Mouse (Mus musculus): ENCODE results near the gene Tmem273. TPM values are rescaled to one million over a fixed set of nuclear protein-coding genes. Genes with fewer than 3 reads are reported as not detected.

Gene Tmem273
- total and polyA plus RNA-seq, 2 experiments from 2014 or later = 0.13 TPM; not detected in 1

DNA sequence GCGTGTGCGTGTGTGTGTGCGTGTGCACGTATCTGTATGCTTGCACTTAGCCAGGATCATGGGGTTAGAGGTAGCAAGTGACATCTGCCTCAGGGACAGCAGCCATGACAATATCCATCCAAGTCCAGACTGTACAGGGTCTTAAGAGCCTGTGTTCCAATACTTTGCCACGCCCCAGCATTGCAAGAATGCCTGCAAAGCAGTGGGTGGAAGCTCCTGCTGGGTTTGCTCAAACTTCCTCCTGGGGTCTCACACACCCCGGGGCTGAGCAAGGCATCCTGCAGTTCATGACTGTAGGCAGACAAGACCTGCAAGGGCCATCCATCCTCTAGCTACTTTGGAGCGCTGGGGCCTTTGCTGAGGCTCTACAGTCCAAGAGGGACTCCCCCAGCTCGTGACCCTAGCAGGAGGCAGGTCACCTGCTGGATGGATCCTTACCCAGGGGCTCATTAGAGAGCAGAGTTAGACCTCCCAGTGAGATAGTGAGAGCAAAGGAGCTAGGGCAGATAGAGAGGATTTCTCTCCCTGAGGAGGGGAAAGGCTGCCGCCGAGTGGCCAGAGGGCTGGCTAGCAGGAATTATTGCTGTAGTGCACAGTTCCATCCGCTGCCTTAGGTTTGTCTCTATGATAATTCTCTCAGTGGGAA is 15.4 kb downstream of the Tmem273 start:
- no peak overlapping the region for H3K4me3 ChIP-seq (ENCODE audit: low read depth, low read length)
- H3K27me3 ChIP-seq (ENCODE audit: insufficient read depth, low read length) = no peaks in the 10 kb centered on the region
- 60% methylated on average over 11 of the region's 11 CpGs for WGBS
- H3K4me1 ChIP-seq (ENCODE audit: insufficient read depth) = no peaks in the 10 kb centered on the region
- no peak overlapping the region for H3K27ac ChIP-seq (ENCODE audit: low read depth, low read length)
- H3K4me2 ChIP-seq (ENCODE audit: low read depth) = no peak overlapping the region
- H3K9me3 ChIP-seq (ENCODE audit: low read length) = no peaks in the 10 kb centered on the region
- no peaks in the 10 kb centered on the region for H3K36me3 ChIP-seq (ENCODE audit: insufficient read depth)
- ATAC-seq (no peak), DNase-seq (peak; percentile 10)
- peak; percentile 57 for TF ChIP-seq CTCF (IDR thresholded peaks at IDR 0.05; ENCODE audit: low read depth)
- no peak overlapping the region for H3K9ac ChIP-seq

DNA sequence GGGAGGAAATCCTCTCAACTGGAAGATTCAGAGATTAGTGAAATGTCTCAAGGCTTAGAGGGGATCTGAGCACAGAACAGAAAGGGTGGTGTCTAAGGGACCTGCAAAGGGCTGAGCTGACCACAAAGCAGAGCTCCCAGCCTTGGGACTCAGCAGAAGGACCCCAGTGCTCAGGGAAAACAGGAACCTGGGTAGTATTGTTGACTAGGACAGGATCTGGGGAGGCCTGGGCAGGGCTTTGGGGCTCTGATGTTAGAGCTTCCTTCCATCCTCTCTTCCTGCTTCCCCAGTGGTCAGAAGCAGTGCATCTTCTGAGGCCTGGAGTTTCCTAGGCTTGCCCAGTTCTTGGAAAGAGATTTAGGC is 15.9 kb downstream of the Tmem273 start:
- no peaks in the 10 kb centered on the region for H3K36me3 ChIP-seq (ENCODE audit: insufficient read depth)
- no peak overlapping the region for H3K4me2 ChIP-seq (ENCODE audit: low read depth)
- DNase-seq (no peak), ATAC-seq (no peak)
- no peak overlapping the region for H3K27ac ChIP-seq (ENCODE audit: low read depth, low read length)
- H3K9me3 ChIP-seq (ENCODE audit: low read length) = no peaks in the 10 kb centered on the region
- no peak overlapping the region for H3K9ac ChIP-seq
- TF ChIP-seq CTCF (IDR thresholded peaks at IDR 0.05; ENCODE audit: low read depth) = no peak
- H3K4me1 ChIP-seq (ENCODE audit: insufficient read depth) = no peaks in the 10 kb centered on the region
- H3K4me3 ChIP-seq (ENCODE audit: low read depth, low read length) = no peak overlapping the region
- no peaks in the 10 kb centered on the region for H3K27me3 ChIP-seq (ENCODE audit: insufficient read depth, low read length)

DNA sequence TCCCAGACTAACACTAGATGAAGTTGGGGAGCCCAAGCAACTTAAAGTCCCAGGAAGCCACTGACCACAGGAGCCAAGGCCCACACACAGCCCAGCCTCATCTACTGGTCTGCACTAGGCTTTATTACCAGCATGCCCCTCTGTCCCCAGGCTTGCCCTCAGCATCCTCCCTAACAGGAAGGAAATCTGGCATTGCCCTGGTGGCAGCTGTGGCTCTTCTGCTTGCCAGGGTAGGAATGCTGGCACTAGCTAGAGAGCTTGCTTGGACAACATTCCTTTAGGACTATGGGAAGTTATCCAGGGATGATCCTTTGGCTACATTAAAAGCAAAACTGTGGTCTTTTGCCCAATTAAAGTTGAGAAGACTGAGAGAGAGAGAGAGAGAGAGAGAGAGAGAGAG is 24.3 kb downstream of the Tmem273 start:
- Histone ChIP-seq H3K27ac (ENCODE audit: low read depth, low read length) (no peak overlapping the region), H3K36me3 (ENCODE audit: insufficient read depth) (no peaks in the 10 kb centered on the region), H3K9me3 (ENCODE audit: low read length) (no peaks in the 10 kb centered on the region), H3K4me3 (ENCODE audit: low read depth, low read length) (no peak overlapping the region), H3K27me3 (ENCODE audit: insufficient read depth, low read length) (no peaks in the 10 kb centered on the region), H3K9ac (no peak overlapping the region), H3K4me1 (ENCODE audit: insufficient read depth) (no peaks in the 10 kb centered on the region), H3K4me2 (ENCODE audit: low read depth) (no peak overlapping the region)
- no peak for TF ChIP-seq CTCF (IDR thresholded peaks at IDR 0.05; ENCODE audit: low read depth)
- ATAC-seq = no peak
- DNase-seq = no peak

DNA sequence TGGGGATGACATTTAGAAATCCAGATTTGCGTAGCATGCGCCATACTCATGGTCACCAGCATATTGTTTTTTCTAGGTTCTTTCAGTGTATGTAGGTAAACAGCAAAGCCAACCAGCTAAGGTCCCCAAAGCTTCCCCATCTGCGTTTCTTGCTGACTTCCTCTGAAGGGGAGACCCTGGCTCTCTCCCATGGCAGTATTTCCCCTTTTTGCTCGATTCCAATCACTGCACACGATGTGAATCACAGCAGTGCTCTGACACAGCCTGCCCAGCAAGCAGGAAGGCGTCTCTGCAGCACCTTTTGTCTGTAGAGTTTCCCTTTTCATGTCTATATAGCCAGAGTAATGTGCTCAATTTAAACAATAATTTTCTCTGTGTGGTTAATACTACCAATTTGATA is 26.7 kb downstream of the Tmem273 start:
- Histone ChIP-seq H3K36me3 (ENCODE audit: insufficient read depth) (no peaks in the 10 kb centered on the region), H3K27ac (ENCODE audit: low read depth, low read length) (no peak overlapping the region), H3K4me3 (ENCODE audit: low read depth, low read length) (no peak overlapping the region), H3K4me1 (ENCODE audit: insufficient read depth) (no peaks in the 10 kb centered on the region), H3K4me2 (ENCODE audit: low read depth) (no peak overlapping the region), H3K27me3 (ENCODE audit: insufficient read depth, low read length) (no peaks in the 10 kb centered on the region), H3K9me3 (ENCODE audit: low read length) (no peaks in the 10 kb centered on the region), H3K9ac (no peak overlapping the region)
- TF ChIP-seq CTCF (IDR thresholded peaks at IDR 0.05; ENCODE audit: low read depth) = no peak
- ATAC-seq = no peak
- no peak for DNase-seq
- 60% methylated on average over 6 of the region's 6 CpGs for WGBS

DNA sequence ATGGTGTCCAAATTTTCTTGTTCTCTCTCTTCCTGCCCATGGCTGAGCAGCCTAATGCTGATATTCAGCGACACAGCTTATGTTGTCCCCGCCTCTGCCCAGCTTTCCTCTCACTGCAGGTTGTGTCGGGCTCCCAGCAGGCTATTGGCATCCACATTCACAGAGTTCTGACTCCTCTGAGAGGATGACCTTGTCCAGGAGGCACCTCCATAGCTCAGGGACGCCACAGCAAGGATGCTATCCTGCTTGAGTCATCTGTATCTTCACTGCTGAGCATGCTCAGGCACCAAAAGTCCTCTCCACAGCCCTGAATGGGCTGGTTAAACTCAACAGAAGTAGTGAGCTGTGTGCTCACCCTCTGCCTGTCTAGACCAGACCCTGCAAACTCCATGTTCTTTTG is 29.2 kb downstream of the Tmem273 start:
- Histone ChIP-seq H3K4me1 (ENCODE audit: insufficient read depth) (no peaks in the 10 kb centered on the region), H3K4me3 (ENCODE audit: low read depth, low read length) (no peak overlapping the region), H3K27me3 (ENCODE audit: insufficient read depth, low read length) (no peaks in the 10 kb centered on the region), H3K4me2 (ENCODE audit: low read depth) (no peak overlapping the region), H3K9ac (no peak overlapping the region), H3K9me3 (ENCODE audit: low read length) (no peaks in the 10 kb centered on the region), H3K27ac (ENCODE audit: low read depth, low read length) (no peak overlapping the region), H3K36me3 (ENCODE audit: insufficient read depth) (no peaks in the 10 kb centered on the region)
- no peak for TF ChIP-seq CTCF (IDR thresholded peaks at IDR 0.05; ENCODE audit: low read depth)
- DNase-seq (no peak), ATAC-seq (no peak)
- WGBS = 61% methylated on average over 4 of the region's 4 CpGs

DNA sequence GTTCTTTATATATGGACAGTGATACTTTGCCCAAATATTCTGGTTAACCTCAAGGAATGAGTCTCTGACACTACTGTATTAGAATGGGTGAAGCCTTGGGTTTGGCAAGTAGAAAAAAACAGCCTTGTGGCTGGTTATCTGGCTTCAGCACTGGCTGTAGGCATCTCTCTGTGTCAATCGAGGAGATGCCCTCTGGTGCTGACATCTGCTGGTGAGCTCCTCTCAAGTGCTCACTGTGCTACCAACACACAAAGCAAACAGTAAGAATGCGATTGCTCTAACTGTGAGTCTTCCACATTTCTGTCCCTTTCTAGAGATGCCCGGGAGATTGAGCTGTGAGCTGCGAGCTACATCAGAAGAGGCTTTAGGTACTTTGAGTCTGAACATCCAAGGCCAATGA is 30.8 kb downstream of the Tmem273 start:
- 0 out of 2 replicates have a peak, but pooled peaks have one; percentile 17 for TF ChIP-seq CTCF (IDR thresholded peaks at IDR 0.05; ENCODE audit: low read depth)

DNA sequence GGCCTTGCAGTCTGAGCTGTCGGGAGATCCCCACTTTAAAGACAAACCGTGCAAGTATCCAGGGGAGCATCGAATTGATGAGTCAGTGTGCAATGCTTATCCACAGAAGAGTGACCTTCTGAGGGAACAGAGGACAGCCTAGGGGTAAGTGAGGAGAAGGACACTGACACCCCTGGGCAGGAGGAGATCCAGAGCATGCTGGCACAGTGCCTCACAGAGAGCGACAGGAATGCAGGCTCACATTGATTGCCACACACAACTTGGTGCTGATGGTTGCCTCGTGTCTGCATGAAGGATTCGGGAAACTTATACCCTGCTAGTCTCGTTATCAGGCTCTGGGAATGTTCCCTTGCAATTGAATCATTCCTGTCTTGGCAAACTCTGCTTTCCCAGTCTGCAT is 31.5 kb downstream of the Tmem273 start:
- no peak overlapping the region for H3K9ac ChIP-seq
- DNase-seq (no peak), ATAC-seq (no peak)
- H3K4me1 ChIP-seq (ENCODE audit: insufficient read depth) = no peaks in the 10 kb centered on the region
- no peak for TF ChIP-seq CTCF (IDR thresholded peaks at IDR 0.05; ENCODE audit: low read depth)
- no peaks in the 10 kb centered on the region for H3K27me3 ChIP-seq (ENCODE audit: insufficient read depth, low read length)
- no peak overlapping the region for H3K4me3 ChIP-seq (ENCODE audit: low read depth, low read length)
- H3K27ac ChIP-seq (ENCODE audit: low read depth, low read length) = no peak overlapping the region
- H3K36me3 ChIP-seq (ENCODE audit: insufficient read depth) = no peaks in the 10 kb centered on the region
- WGBS = 59% methylated on average over 7 of the region's 7 CpGs
- no peaks in the 10 kb centered on the region for H3K9me3 ChIP-seq (ENCODE audit: low read length)
- H3K4me2 ChIP-seq (ENCODE audit: low read depth) = no peak overlapping the region

More for the DNA sequence above, 30.8 kb downstream of the Tmem273 start:
- WGBS = 74% methylated on average over 4 of the region's 4 CpGs
- no peak overlapping the region for H3K9ac ChIP-seq
- H3K36me3 ChIP-seq (ENCODE audit: insufficient read depth) = no peaks in the 10 kb centered on the region
- ATAC-seq = no peak
- H3K4me3 ChIP-seq (ENCODE audit: low read depth, low read length) = no peak overlapping the region
- H3K4me2 ChIP-seq (ENCODE audit: low read depth) = no peak overlapping the region
- H3K27ac ChIP-seq (ENCODE audit: low read depth, low read length) = no peak overlapping the region
- H3K9me3 ChIP-seq (ENCODE audit: low read length) = no peaks in the 10 kb centered on the region
- H3K27me3 ChIP-seq (ENCODE audit: insufficient read depth, low read length) = no peaks in the 10 kb centered on the region
- no peak for DNase-seq
- H3K4me1 ChIP-seq (ENCODE audit: insufficient read depth) = no peaks in the 10 kb centered on the region

Measured in forebrain, postnatal 0 days (tissue).